7 mouse cellular contexts compared by ENCODE assay signal in the genomic region with DNA sequence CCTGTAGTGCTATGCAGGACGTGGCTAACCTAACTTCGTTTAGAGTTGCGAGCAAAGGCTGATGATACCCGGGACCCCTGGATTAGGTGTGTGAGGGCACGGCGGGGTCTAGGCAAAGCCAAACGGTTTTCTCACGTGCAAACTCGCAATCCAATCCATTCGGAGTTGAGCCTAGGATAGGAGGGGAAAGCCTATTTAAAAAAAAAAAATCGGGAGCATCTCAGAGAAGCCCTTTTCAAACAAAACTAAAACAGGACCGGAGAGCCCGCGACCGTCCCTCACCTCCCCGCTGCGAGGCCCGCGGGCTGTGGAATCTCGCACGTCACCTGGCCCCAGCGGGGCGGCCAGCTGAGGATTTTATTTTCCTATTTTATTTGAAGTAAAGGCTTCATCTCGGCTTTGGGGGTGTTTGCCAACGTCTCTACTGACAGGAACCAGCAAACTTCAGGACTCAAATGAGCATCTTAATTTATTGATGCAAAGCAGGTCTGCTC. TPM values are rescaled to one million over a fixed set of nuclear protein-coding genes. Genes with fewer than 3 reads are reported as not detected.
DNase-seq lines count a peak whose midpoint lies in the region; ATAC-seq lines count a peak whose summit lies in the region.

No protein-coding gene starts in this region.

- peak; percentile 47 for DNase-seq in right cerebral cortex, adult 18-20 months
- DNase-seq in right cerebral cortex, adult 2 months (ENCODE audit: low spot score in 2 of 2), result no peak
- DNase-seq in adrenal gland, postnatal 10 days, result peak; percentile 65

- H3K4me1 ChIP-seq in forebrain, embryonic 13.5 days, result peaks cover 34% of the 10 kb centered on the region
- H3K4me1 ChIP-seq in intestine, embryonic 16.5 days (ENCODE audit: control insufficient read depth, insufficient read depth, low read length), result 0 out of 2 replicates have a peak, but pooled peaks cover 4% of the 10 kb centered on the region

- peak overlapping the region; percentile 75 for H3K9ac ChIP-seq in forebrain, embryonic 13.5 days
- H3K9ac ChIP-seq in intestine, embryonic 16.5 days (ENCODE audit: low read depth, low read length), result peak overlapping the region; percentile 70

- peak; percentile 7 for ATAC-seq in forebrain, embryonic 13.5 days
- no peak for ATAC-seq in intestine, embryonic 16.5 days
- ATAC-seq in granulocyte monocyte progenitor cell, adult 5-6 weeks (replicated peaks; ENCODE audit: poor library complexity, severe bottlenecking), result no peak

- H3K4me2 ChIP-seq in forebrain, embryonic 13.5 days, result peak overlapping the region; percentile 78
- H3K4me2 ChIP-seq in intestine, embryonic 16.5 days (ENCODE audit: low read depth, low read length), result peak overlapping the region; percentile 83

- H3K9me3 ChIP-seq in forebrain, embryonic 13.5 days (replicated peaks), result no peaks in the 10 kb centered on the region
- no peaks in the 10 kb centered on the region for H3K9me3 ChIP-seq in intestine, embryonic 16.5 days (ENCODE audit: control insufficient read depth, low read length)

- H3K27me3 ChIP-seq in forebrain, embryonic 13.5 days, result no peaks in the 10 kb centered on the region
- H3K27me3 ChIP-seq in intestine, embryonic 16.5 days (replicated peaks; ENCODE audit: control insufficient read depth, insufficient read depth, low read length), result 0 out of 2 replicates have a peak, but pooled peaks cover 11% of the 10 kb centered on the region

- no peaks in the 10 kb centered on the region for H3K36me3 ChIP-seq in forebrain, embryonic 13.5 days (ENCODE audit: poor library complexity, severe bottlenecking)
- H3K36me3 ChIP-seq in intestine, embryonic 16.5 days (ENCODE audit: control insufficient read depth, insufficient read depth, low read length), result no peaks in the 10 kb centered on the region
- H3K36me3 ChIP-seq in macrophage (ENCODE audit: inconsistent target), result no peaks in the 10 kb centered on the region

- peak overlapping the region; percentile 83 for H3K27ac ChIP-seq in forebrain, embryonic 13.5 days
- H3K27ac ChIP-seq in intestine, embryonic 16.5 days (ENCODE audit: low read length), result peak overlapping the region; percentile 83
- peak overlapping the region; percentile 98 for H3K27ac ChIP-seq in macrophage

- WGBS in forebrain, embryonic 13.5 days, result under 1% methylated on average over 25 of the region's 25 CpGs
- under 1% methylated on average over 25 of the region's 25 CpGs for WGBS in intestine, embryonic 16.5 days
- WGBS in macrophage (ENCODE audit: missing documents), result 3% methylated on average over 24 of the region's 25 CpGs

- peaks cover 57% of the 10 kb centered on the region for H3K79me2 ChIP-seq in macrophage (ENCODE audit: inconsistent target)

- peak overlapping the region; percentile 58 for H3K4me3 ChIP-seq in forebrain, embryonic 13.5 days
- H3K4me3 ChIP-seq in intestine, embryonic 16.5 days (ENCODE audit: low read length), result peak overlapping the region; percentile 56
- peak overlapping the region; percentile 50 for H3K4me3 ChIP-seq in macrophage (ENCODE audit: inconsistent target)

RNA-seq across cellular contexts. Expression of a gene that starts 0.6 kb away (rescaled TPM):
- 100 to 1,000 TPM; 129 to 138 TPM for total RNA-seq in adrenal gland, postnatal 10 days (2021)
- polyA plus RNA-seq in forebrain, embryonic 13.5 days (2015; fragmentation: Nextera tagmentation; extraction: Ambion mirVana), result 74.7 and 85.4 TPM in 2 replicates
- polyA plus RNA-seq in intestine, embryonic 16.5 days (2015; fragmentation: Nextera tagmentation; extraction: Ambion mirVana), result 26.9 and 30.9 TPM in 2 replicates
- 1,000 to 10,000 TPM; 2,413 to 6,939 (median 3,772) TPM for total RNA-seq in macrophage (2018; cell fraction: chromatin; rRNA removed)
- 100 to 1,000 TPM; 305 to 558 (median 425) TPM for total RNA-seq in macrophage (2018; cell fraction: cytosol; rRNA removed)
- total RNA-seq in macrophage (2018; cell fraction: nucleus; rRNA removed), result 1,000 to 10,000 TPM; 1,334 to 4,677 (median 2,196) TPM
- 134 to 164 TPM (median 138 TPM) in 3 replicates for polyA plus RNA-seq in macrophage (2018)
- total RNA-seq in granulocyte monocyte progenitor cell, adult 5-6 weeks (2014; fragmentation: Nextera tagmentation), result 286 and 309 TPM in 2 replicates
- total RNA-seq in granulocyte monocyte progenitor cell, adult 5-6 weeks (2017), result 167 and 168 TPM in 2 replicates

Comparison
In these comparisons a context has a peak if more than half of its experiments do, and no peak if none do; other contexts are left out.
1. DNase-seq: peak in right cerebral cortex, adult 18-20 months (single experiment) and adrenal gland, postnatal 10 days (single experiment); none in right cerebral cortex, adult 2 months (0 of 2).
2. Peak in every context shown above with its lines, with median percentiles within 50 percentile points of each other: H3K27ac ChIP-seq and H3K4me3 ChIP-seq.